Mouse (Mus musculus): Measurements from ENCODE around the gene Tpsg1. TPM values are rescaled to one million over a fixed set of nuclear protein-coding genes. Genes with fewer than 3 reads are reported as not detected.

Gene Tpsg1
- polyA plus RNA-seq, 1 experiment from 2014 or later, result 1.1 TPM

DNA sequence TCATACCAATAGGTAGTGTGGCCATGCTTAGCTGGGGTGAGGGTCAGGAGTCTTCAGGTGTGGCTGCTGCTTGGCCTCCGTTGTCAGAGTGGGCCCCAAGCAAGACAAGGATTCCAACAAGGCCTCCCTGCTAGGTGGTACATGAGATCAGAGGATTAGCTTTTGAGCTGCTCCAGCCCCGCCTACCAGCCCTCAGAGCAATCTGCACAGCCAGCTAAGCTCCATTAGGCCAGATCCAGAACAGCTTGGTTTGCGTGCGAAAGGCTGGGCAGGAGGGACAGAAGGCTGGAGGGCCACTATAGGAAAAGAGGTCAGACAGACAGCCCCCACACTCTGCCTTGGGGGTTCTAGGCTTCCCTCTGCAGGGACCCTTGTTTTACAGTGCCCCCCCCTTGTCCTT, 32.4 kb downstream of the Tpsg1 start:
- Histone ChIP-seq H3K27ac (ENCODE audit: low read depth, low read length) (no peak overlapping the region), H3K4me1 (replicated peaks; ENCODE audit: control insufficient read depth, insufficient read depth, low read length) (peaks cover 11% of the 10 kb centered on the region; the same call in 1 of the 2 replicates), H3K4me3 (ENCODE audit: low read depth, low read length) (no peak overlapping the region), H3K27me3 (replicated peaks; ENCODE audit: control insufficient read depth, insufficient read depth, low read length) (no peaks in the 10 kb centered on the region), H3K36me3 (ENCODE audit: control insufficient read depth, insufficient read depth, low read length) (no peaks in the 10 kb centered on the region), H3K9me3 (ENCODE audit: control insufficient read depth, low read length) (no peaks in the 10 kb centered on the region), H3K4me2 (no peak overlapping the region), H3K9ac (ENCODE audit: low read depth, low read length) (no peak overlapping the region)
- DNase-seq (ENCODE audit: low spot score) (no peak), ATAC-seq (replicated peaks; ENCODE audit: low FRiP score) (no peak)
- 50% methylated on average over 4 of the region's 4 CpGs for WGBS

DNA sequence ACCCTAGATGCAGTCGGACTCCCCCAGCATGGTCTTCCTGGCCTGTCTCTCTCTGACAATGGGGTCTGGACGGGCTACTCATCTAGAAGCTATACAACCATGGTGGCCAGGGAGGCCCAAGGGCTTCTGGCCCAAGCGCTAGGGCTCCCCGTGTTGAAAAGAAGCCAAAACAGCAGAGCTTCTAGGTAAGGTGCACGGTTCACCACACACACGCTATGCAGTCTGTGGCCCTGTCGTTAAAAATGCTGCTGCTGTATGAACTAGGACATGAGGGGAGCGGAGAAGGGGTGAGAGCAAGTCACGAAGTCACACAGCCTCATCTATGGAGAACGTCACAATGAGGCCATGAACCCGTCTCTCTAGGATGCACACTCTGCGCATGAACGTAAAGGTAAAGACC, 33.2 kb downstream of the Tpsg1 start:
- no peak overlapping the region for H3K9ac ChIP-seq (ENCODE audit: low read depth, low read length)
- H3K4me2 ChIP-seq, result no peak overlapping the region
- 80% methylated on average over 13 of the region's 13 CpGs for WGBS
- peaks cover 13% of the 10 kb centered on the region for H3K4me1 ChIP-seq (replicated peaks; ENCODE audit: control insufficient read depth, insufficient read depth, low read length)
- no peaks in the 10 kb centered on the region for H3K36me3 ChIP-seq (ENCODE audit: control insufficient read depth, insufficient read depth, low read length)
- ATAC-seq (replicated peaks; ENCODE audit: low FRiP score) (no peak), DNase-seq (ENCODE audit: low spot score) (no peak)
- H3K9me3 ChIP-seq (ENCODE audit: control insufficient read depth, low read length), result no peaks in the 10 kb centered on the region
- H3K27ac ChIP-seq (ENCODE audit: low read depth, low read length), result no peak overlapping the region
- no peak overlapping the region for H3K4me3 ChIP-seq (ENCODE audit: low read depth, low read length)
- H3K27me3 ChIP-seq (replicated peaks; ENCODE audit: control insufficient read depth, insufficient read depth, low read length), result no peaks in the 10 kb centered on the region

DNA sequence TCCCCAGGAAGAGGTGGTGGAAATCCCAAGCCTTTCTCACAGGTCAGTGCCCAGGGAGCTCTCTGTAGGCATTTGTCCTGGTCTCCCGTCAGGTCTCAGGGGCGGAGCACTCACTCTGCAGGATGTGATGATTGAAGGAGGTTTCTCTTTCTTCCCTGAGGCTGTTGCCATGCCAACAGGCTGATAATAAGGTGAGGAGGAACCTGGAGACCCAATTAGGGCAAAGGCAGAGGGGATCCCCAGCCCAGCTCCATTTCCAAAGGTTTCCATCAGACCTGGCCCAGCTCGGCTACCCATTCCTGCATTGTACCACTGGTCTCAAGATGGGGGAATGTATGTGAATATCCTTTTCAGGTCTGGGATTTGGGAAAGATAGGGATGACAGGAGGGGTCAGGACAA, 35.1 kb downstream of the Tpsg1 start:
- H3K4me1 ChIP-seq (replicated peaks; ENCODE audit: control insufficient read depth, insufficient read depth, low read length), result peaks cover 13% of the 10 kb centered on the region
- H3K9me3 ChIP-seq (ENCODE audit: control insufficient read depth, low read length), result no peaks in the 10 kb centered on the region
- DNase-seq (ENCODE audit: low spot score), result no peak
- H3K9ac ChIP-seq (ENCODE audit: low read depth, low read length), result no peak overlapping the region
- H3K36me3 ChIP-seq (ENCODE audit: control insufficient read depth, insufficient read depth, low read length), result no peaks in the 10 kb centered on the region
- H3K4me3 ChIP-seq (ENCODE audit: low read depth, low read length), result no peak overlapping the region
- ATAC-seq (replicated peaks; ENCODE audit: low FRiP score), result no peak
- 29% methylated on average over 3 of the region's 3 CpGs for WGBS
- H3K4me2 ChIP-seq, result no peak overlapping the region
- H3K27ac ChIP-seq (ENCODE audit: low read depth, low read length), result no peak overlapping the region
- H3K27me3 ChIP-seq (replicated peaks; ENCODE audit: control insufficient read depth, insufficient read depth, low read length), result no peaks in the 10 kb centered on the region

DNA sequence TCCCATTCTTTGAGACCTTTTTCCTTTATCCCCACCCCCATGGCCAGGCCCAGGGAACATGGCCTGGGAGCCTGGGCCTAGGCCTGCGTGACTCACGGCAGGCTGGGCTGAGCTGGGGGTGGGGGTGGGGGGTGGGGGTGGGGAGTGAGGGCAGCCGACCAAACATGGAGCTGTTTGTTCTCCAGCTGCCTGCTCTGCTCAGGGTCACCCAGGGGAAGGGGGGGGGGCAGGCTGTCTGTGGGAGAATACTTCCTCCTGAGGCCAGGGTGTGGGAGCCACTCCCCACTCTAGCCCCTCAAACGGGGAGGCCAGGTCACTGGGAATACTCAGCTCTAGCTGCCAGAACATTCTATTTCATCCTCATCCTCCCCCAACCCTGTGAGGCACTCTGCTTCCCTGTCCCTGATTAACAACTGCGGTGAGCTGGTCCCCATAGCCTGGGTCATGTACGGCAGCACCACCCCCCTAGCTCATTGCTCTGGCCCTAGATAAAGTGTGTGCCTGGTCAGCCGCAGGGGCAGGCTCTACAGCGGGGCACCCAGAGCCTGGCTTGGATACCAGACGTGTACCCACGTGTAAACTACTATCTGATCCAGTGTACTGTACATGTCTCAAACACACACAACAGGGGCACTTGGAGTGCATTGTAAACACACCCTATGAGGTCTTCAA, 36.3 kb downstream of the Tpsg1 start:
- 9% methylated on average over 10 of the region's 10 CpGs for WGBS
- peak; percentile 65 for ATAC-seq (replicated peaks; ENCODE audit: low FRiP score)
- H3K4me3 ChIP-seq (ENCODE audit: low read depth, low read length), result no peak overlapping the region
- H3K36me3 ChIP-seq (ENCODE audit: control insufficient read depth, insufficient read depth, low read length), result no peaks in the 10 kb centered on the region
- H3K9ac ChIP-seq (ENCODE audit: low read depth, low read length), result no peak overlapping the region
- peaks cover 16% of the 10 kb centered on the region for H3K4me1 ChIP-seq (replicated peaks; ENCODE audit: control insufficient read depth, insufficient read depth, low read length)
- H3K27ac ChIP-seq (ENCODE audit: low read depth, low read length), result peak overlapping the region; percentile 17; the same call in 1 of the 2 replicates
- no peaks in the 10 kb centered on the region for H3K9me3 ChIP-seq (ENCODE audit: control insufficient read depth, low read length)
- no peaks in the 10 kb centered on the region for H3K27me3 ChIP-seq (replicated peaks; ENCODE audit: control insufficient read depth, insufficient read depth, low read length)
- H3K4me2 ChIP-seq, result no peak overlapping the region
- no peak for DNase-seq (ENCODE audit: low spot score)

DNA sequence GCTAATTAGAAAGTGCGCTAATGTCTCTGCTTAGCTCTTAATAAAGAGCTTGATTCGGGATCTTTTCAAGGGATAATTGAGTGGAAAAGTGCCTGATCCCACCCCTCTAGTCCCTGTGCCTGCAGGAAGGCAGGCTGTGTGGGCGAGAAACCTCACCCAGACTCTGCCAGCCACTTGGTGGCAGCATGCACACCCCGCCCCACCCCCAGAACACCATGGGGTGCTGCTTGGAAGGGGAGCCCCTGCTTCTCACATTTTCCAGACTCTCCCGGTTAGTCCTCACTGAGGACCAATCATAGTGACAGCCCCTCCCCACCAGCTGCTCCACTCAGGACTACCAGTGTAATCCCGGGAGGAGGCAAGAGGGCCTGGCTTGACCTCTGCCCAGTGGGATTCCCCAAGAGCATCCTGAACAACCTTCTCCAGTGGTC, 37.0 kb downstream of the Tpsg1 start:
- WGBS, result 25% methylated on average over 6 of the region's 6 CpGs
- Histone ChIP-seq H3K4me2 (no peak overlapping the region), H3K27me3 (replicated peaks; ENCODE audit: control insufficient read depth, insufficient read depth, low read length) (no peaks in the 10 kb centered on the region), H3K4me3 (ENCODE audit: low read depth, low read length) (no peak overlapping the region), H3K27ac (ENCODE audit: low read depth, low read length) (no peak overlapping the region; the same call in none of the 2 replicates), H3K36me3 (ENCODE audit: control insufficient read depth, insufficient read depth, low read length) (no peaks in the 10 kb centered on the region), H3K4me1 (replicated peaks; ENCODE audit: control insufficient read depth, insufficient read depth, low read length) (peaks cover 16% of the 10 kb centered on the region), H3K9me3 (ENCODE audit: control insufficient read depth, low read length) (no peaks in the 10 kb centered on the region), H3K9ac (ENCODE audit: low read depth, low read length) (no peak overlapping the region)
- DNase-seq (ENCODE audit: low spot score), result no peak
- ATAC-seq (replicated peaks; ENCODE audit: low FRiP score), result no peak

DNA sequence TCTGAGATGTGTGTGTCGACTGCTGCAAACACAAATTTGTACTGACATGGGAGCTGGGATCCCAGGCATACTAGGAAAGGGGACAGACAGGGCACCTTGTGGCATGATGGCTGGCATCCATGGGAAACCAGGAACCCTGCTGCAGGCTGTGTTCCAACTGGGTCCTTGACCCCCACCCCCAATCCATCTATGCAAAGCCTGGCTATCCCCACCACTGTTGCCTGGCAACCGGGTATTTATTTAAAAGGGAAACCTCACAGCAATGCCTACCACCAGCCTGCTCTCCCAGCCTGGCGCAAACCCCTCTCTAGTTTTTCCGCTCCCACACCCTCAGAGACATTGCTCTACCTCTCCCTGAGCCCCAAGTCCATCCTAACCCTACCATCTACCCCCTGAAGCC, 38.3 kb downstream of the Tpsg1 start:
- H3K36me3 ChIP-seq (ENCODE audit: control insufficient read depth, insufficient read depth, low read length), result no peaks in the 10 kb centered on the region
- no peaks in the 10 kb centered on the region for H3K9me3 ChIP-seq (ENCODE audit: control insufficient read depth, low read length)
- H3K9ac ChIP-seq (ENCODE audit: low read depth, low read length), result no peak overlapping the region
- DNase-seq (ENCODE audit: low spot score) (no peak), ATAC-seq (replicated peaks; ENCODE audit: low FRiP score) (no peak)
- no peak overlapping the region for H3K4me2 ChIP-seq
- no peaks in the 10 kb centered on the region for H3K27me3 ChIP-seq (replicated peaks; ENCODE audit: control insufficient read depth, insufficient read depth, low read length)
- no peak overlapping the region for H3K4me3 ChIP-seq (ENCODE audit: low read depth, low read length)
- H3K4me1 ChIP-seq (replicated peaks; ENCODE audit: control insufficient read depth, insufficient read depth, low read length), result peaks cover 16% of the 10 kb centered on the region
- H3K27ac ChIP-seq (ENCODE audit: low read depth, low read length), result no peak overlapping the region
- WGBS, result 66% methylated on average over 4 of the region's 4 CpGs

DNA sequence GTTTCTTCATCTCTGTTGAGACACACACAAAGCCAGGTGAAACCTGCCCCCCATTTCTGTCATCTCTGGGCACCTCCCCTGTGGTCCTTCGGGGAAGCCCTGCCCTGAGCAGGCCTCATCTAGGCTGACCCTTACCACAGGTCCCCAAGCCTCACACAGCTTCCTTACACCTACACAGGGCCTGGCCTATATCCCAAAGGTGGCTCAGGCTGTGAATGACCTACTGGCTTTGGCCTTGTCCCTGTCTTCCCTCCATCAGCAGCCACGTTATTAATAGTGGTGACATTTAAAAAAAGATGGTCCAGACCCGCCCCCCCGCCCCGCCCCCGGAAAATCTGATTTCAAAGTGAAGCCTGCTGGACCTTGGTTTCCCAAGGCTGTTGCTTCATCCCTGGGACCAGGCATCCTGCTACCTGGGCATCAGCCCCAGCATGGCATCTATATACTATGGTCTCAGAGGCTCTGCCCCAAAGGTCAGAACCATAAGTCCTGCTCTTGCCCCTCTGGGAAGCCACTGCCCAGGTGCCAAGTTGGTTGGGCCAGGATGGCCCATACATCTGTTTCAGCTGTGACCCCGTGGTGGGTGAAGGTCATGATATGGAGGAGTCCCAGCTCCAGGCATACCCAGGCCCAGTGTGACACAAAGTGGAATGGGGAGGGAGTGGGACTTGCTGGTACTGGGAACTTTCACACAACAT, 39.4 kb downstream of the Tpsg1 start:
- no peaks in the 10 kb centered on the region for H3K9me3 ChIP-seq (ENCODE audit: control insufficient read depth, low read length)
- WGBS, result 76% methylated on average over 7 of the region's 7 CpGs
- H3K36me3 ChIP-seq (ENCODE audit: control insufficient read depth, insufficient read depth, low read length), result no peaks in the 10 kb centered on the region
- H3K4me3 ChIP-seq (ENCODE audit: low read depth, low read length), result no peak overlapping the region
- no peak overlapping the region for H3K27ac ChIP-seq (ENCODE audit: low read depth, low read length)
- no peak overlapping the region for H3K9ac ChIP-seq (ENCODE audit: low read depth, low read length)
- no peak for ATAC-seq (replicated peaks; ENCODE audit: low FRiP score)
- no peak overlapping the region for H3K4me2 ChIP-seq
- peaks cover 16% of the 10 kb centered on the region for H3K4me1 ChIP-seq (replicated peaks; ENCODE audit: control insufficient read depth, insufficient read depth, low read length)
- DNase-seq (ENCODE audit: low spot score), result no peak
- no peaks in the 10 kb centered on the region for H3K27me3 ChIP-seq (replicated peaks; ENCODE audit: control insufficient read depth, insufficient read depth, low read length)

DNA sequence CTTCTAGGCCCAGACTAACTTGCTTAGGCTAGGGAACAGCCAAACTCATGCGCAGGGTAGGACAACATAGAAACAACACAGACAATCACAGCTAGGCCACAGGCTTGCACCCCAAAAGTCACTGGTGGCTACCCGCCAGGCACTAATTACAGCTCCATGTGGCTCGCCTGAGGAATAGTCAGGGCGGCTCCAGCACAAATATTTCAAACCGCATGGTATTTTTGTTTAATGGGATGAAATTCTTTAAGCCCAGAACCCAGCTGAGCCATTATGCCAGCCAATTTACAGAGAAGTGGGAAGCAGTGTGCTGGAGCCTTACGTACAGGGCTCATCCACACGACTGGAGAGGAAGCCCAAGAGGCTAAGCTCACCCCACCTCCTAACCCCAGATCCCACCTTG, 40.5 kb downstream of the Tpsg1 start:
- no peaks in the 10 kb centered on the region for H3K36me3 ChIP-seq (ENCODE audit: control insufficient read depth, insufficient read depth, low read length)
- peaks cover 16% of the 10 kb centered on the region for H3K4me1 ChIP-seq (replicated peaks; ENCODE audit: control insufficient read depth, insufficient read depth, low read length)
- H3K9ac ChIP-seq (ENCODE audit: low read depth, low read length), result no peak overlapping the region
- no peak overlapping the region for H3K4me2 ChIP-seq
- H3K27ac ChIP-seq (ENCODE audit: low read depth, low read length), result no peak overlapping the region
- no peaks in the 10 kb centered on the region for H3K9me3 ChIP-seq (ENCODE audit: control insufficient read depth, low read length)
- 76% methylated on average over 7 of the region's 7 CpGs for WGBS
- no peak for ATAC-seq (replicated peaks; ENCODE audit: low FRiP score)
- H3K27me3 ChIP-seq (replicated peaks; ENCODE audit: control insufficient read depth, insufficient read depth, low read length), result no peaks in the 10 kb centered on the region
- H3K4me3 ChIP-seq (ENCODE audit: low read depth, low read length), result no peak overlapping the region
- DNase-seq (ENCODE audit: low spot score), result no peak

DNA sequence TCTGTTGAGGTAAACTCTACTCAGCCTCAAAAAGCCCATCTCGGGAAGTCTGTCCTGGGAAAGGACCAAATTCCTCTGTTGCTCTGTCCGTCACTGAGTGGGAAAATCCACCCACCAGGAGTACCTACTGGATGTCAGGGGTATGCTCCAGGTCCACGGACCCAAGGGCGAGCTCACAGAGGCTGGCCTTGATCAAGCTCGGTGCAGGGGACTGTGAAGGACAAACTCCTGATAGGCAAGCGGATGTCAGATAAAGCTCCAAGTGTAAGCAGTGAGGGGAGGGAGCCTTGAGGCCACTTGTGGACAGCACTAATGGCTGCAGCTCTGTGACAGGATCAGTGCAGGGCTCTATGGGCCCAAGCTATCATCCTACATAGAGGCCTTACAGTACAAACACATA, 41.1 kb downstream of the Tpsg1 start:
- Histone ChIP-seq H3K9ac (ENCODE audit: low read depth, low read length) (no peak overlapping the region), H3K36me3 (ENCODE audit: control insufficient read depth, insufficient read depth, low read length) (no peaks in the 10 kb centered on the region), H3K4me2 (no peak overlapping the region), H3K4me3 (ENCODE audit: low read depth, low read length) (no peak overlapping the region), H3K27ac (ENCODE audit: low read depth, low read length) (peak overlapping the region; percentile 25; the same call in 1 of the 2 replicates), H3K9me3 (ENCODE audit: control insufficient read depth, low read length) (no peaks in the 10 kb centered on the region), H3K27me3 (replicated peaks; ENCODE audit: control insufficient read depth, insufficient read depth, low read length) (no peaks in the 10 kb centered on the region), H3K4me1 (replicated peaks; ENCODE audit: control insufficient read depth, insufficient read depth, low read length) (peaks cover 19% of the 10 kb centered on the region)
- 36% methylated on average over 6 of the region's 6 CpGs for WGBS
- no peak for ATAC-seq (replicated peaks; ENCODE audit: low FRiP score)
- DNase-seq (ENCODE audit: low spot score), result no peak

Measured in liver, embryonic 11.5 days (tissue).